Mouse (Mus musculus) right cerebral cortex, postnatal 25 days (tissue): Measurements from ENCODE around the gene Fam71a.
A peak's percentile ranks its signal among the peaks of the same experiment; 100 is the strongest.

ENCODE experiments used
- DNase-seq: peaks from one replicate; pipeline ENCODE4 v3.0.0; 2022

The Fam71a gene

DNA sequence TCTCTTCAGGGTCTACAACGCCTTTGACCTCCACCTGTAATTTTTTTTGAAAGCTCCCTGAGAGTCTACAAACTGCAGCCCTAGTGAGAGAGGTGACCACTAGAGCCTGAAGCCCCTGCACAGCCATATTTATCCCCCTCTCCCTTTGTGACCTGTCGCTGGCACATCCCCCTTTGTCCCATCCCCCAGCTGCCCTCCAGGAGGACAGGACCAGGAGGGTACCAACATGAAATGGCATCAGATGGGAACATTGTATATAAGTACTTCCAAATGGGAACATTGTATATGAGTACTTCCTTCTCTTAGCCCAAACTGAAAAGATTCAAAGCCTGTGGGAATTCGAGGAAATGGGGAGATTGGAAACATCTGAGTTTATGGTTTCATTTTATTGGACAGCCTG is at the start of gene Fam71a:
TSS of gene Fam71a (minus strand) at position 101 of the 400 bp plus-strand sequence.
- no peak for DNase-seq

DNA sequence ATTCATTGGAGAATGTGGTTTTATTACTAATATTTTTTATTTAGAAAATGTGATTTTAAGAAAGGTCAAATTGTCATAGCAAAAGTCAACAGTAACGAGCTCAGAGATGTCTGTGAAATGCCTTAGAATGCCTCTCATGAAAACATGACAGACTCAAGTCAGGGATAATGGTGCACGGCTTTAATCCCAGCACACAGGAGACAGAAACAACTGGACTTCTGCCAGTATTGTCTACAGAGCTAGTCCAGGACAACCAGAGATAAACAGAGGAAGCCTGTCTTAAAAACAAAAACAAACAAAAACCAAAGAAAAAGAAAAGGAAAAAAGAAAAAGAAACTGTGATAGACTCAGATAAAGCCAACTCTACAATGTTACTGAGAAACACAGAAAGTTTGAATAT is 46.5 kb upstream of the Fam71a start:
- DNase-seq: no peak

DNA sequence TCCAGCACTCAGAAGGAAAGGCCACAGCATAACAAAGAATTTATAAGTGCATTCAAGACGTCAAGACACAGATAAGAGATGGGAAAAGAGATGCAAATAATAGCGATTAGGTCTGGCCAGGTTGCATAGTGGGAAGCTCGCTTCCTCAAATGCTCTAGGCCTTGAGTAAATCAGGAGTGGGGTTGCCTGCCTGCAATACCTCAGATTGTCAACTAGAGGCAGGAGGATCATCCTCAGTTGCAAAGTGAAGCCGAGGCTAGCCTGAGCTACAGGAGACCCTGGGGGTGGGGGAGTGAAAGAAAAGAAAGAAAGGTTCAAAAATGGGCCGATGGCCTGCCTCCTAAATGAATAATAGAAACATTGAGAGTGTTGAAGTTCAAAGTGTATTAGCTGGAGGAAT is 41.2 kb upstream of the Fam71a start:
- DNase-seq: no peak

DNA sequence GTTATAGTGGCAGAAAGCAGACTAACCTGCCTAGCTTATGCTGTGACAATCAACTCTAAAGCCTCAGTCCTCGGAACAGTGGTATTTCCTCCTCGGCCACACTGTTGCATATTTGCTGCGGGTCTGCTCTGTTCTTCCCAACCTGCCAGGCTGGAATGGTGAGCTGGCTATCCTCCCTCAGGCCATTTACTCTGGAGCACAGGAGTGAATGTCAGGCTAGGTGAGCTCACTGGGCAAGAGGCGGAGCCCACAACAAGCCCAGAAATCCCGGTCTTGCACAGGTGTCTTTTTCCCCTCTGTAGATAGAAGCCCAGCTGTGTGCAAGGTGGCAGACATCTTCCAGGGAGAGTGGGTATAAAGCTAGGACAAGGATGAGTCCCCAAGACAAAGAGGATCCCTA is 40.3 kb upstream of the Fam71a start:
- DNase-seq: no peak

DNA sequence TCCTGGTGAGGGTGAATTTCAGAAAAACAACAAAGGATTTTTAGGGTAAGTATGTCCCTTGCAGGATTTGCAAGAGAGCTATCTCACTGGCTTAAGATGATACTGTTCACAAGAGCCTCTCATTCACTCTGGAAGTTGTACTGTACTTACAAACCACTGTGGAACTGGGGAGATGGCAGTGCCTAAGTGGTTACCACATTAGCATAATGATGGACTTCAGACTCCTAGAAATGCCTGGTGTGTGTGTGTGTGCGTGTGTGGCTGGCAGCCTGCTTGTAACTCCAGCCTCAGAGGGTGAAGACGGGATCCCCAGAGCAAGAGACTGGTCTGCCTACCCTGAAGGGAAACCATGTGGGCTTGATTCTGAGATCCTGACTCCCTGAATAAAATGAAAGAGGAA is 38.9 kb upstream of the Fam71a start:
- DNase-seq: no peak

DNA sequence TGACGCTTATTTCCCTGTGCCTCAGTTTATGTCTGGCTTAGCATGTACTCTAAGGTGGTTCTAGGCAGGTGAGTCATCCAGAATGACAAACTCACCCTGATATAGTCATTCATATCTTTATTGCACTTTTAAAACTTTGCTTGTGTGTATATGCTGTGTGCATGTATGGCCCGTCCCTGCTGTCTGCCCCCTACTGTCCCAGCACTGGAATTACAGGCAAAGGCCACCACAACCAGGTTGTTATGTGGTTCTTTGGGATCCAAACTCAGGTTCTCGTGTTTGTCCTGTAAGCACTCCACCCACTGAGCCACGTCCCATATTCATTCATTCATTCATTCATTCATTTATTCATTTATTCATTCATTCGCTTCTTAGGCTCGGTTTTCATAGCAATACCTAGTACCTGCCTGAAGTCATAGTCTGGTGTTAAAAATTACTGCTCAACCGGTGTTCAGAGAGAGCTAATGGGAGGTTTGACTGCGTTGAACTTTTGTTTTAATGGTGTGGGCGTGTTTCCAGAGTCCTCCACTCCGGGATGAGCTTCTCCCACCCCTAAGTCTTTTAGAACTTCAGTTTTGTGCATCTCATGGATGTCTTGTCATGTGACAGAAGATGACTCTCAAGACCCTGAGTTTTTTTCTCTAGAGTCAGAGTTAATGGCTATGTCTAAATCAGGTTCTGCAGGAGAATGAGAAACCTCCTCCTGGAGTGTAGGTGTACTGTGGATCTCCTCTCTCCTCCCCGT is 37.8 kb upstream of the Fam71a start:
- DNase-seq: no peak

DNA sequence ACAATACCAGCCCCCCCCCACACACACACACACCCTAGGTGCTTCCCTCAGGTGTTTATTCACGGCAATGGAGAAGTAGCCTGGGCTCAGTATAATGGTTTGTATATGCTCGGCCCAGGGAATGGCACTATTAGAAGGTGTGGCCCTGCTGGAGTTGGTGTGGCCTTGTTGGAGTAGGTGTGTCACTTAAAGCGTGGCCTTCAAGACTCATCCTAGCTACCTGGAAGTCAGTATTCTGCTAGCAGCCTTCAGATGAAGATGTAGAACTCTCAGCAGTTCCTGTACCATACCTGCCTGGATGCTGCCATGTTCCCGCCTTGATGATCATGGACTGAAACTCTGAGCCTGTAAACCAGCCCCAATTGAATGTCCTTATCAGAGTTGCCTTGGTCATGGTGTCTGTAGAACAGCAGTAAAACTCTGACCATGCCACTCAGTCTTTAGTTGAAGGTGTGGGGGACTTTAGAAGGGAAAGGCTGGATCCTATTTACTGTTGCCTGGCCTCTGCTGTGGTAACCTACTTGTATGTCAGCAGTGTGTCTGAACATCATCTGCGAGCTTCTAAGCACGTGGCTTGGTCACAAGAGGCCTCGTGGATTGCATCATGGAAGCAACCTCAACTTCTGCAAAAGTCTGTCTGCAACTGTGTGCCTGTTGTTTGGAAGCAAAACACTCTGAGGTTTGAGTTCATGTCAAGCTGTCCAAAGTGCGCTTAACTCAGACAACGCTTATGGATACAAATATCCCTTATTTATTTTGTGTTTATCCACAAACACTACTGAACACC is 36.4 kb upstream of the Fam71a start:
- no peak for DNase-seq

DNA sequence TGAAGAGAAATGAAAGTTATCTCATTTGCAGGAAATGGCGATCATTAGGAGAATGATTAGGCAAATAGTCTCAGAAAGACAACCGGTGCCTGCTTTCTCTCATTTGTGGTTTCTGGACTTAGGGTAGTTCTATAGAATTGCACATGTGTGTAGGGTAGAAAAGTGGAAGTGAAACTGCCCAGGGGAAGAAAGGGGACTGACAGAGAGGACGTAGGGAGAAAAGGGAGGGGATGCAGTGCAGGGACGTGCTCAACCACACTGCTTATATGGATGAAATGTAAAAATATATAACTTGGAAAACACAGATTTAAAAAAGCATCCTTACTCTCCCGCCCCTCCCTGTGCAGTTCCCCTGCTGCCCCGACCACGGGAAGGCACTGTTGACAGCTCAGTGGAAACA is 33.3 kb upstream of the Fam71a start:
- no peak for DNase-seq

DNA sequence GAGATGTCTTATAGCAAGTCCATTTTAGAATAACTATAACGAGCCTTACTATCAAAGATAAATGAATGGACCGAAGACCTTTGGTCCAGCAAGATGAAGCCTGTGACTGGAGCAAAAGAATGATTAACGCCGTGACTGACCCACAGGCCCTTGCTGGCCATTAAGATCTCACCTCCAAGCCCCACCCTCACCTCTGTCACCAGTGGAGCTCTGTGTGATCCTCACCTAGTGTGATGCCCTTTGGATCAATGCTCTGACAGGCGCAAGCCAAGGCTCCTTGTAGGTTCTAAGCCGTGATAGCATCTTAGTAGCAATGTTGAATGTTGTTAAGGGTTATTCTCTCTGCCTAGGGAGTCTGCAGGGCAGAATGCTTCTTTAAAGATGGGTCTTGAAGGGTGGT is 31.4 kb upstream of the Fam71a start:
- DNase-seq: no peak

DNA sequence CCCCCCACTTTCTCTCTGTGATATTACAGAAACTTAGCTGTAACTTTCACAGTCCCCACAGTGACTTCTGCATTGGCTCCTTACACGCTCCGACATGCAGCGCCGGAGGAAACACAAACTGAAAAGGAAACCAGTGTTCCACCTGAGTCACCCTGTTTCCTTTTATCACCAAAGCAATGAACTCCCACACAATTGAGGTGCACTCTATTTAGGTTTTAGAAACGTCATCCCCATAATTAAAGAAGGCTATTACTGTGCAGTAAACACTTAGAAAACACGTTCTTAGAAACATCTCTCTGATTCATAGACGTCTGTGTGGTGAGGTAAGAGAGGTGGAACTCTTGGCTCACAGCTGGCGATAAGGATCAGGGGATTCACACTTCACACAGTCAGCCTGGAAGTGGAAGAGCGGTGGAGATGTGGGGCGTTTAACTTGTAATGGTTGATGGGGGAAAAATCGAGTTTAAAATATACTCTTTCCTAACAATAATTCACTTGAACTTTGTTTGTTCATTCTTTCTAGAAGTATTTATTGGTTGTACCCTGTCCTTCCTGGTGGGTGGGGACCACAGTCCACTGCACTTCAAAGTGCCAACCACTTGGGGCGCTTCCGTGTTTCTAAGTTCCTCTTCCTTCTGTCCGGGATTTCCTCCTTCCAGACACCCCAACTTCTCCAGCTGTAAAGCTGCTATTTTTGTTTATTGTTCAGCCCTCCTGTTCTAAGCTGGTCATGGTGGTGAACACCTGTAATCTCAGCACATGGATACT is 29.2 kb upstream of the Fam71a start:
- no peak for DNase-seq

DNA sequence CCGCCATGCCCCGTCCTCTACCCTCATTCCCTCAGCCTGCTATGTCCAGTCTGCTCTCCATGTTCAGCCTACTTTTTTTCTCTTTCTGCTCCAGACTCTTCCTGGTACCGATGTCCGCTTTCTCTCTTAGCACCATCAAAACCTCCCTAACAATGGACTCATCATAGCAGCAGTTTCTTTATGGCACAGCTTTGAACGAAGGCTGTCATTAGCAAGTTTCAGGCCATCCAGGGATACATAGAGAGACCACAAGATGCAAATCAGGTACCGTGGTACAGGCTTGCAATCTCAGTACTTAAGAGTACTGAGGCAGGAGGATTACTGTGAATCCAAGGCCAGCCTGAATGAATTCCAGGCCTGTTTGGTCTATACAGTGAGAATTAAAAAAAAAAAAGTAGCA is 28.1 kb upstream of the Fam71a start:
- no peak for DNase-seq

DNA sequence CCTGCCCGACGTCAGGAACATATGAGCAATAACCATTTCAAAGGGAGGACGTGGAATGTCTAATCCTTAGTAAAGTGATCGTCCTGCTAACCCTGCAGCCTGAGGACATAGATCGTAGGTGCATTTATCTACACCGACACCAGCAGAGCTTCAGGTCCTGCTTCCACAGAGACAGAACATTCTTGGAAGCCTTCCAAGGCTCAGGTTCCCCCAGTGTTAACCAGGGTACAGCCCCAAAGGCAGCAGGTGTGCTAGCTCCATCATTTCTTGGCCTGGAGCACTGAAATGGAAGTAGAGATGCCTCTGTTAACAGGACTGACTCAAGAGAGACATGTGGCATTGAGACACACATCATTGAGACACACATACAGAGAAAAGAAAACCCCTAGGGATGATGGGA is 27.6 kb upstream of the Fam71a start:
- no peak for DNase-seq

DNA sequence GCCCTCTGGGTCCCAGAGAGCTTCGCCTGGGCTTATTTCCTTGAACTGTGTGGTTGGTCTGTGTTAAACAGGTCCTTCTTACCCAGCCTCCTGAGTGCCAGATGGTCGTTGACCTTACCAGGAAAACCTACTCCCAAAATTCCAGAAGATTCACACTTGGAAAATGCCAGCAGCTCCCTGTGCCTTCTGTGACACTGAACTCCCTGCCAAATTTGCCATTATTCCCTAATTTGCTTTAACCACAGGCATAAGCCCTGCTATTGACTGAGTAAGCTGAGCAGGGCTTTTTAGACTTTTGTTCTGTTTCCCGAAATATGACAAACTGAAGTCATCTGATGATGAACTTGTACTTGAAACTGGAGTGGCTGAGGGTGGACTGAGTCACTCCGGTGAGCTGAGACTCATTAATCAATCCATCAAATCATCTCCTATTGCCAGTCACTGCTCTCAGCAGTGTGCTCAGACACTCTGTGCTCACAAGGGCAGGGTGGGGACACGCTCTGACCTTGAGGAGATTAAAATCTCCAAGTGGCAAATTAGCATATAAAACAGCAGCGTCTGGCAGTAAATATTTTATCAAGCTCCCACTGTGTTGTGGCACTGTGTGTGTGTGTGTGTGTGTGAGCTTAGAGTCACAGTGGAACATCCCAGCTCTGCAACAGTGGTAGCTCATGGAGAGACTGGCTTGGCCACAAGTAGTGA is 25.2 kb upstream of the Fam71a start:
- DNase-seq: no peak

DNA sequence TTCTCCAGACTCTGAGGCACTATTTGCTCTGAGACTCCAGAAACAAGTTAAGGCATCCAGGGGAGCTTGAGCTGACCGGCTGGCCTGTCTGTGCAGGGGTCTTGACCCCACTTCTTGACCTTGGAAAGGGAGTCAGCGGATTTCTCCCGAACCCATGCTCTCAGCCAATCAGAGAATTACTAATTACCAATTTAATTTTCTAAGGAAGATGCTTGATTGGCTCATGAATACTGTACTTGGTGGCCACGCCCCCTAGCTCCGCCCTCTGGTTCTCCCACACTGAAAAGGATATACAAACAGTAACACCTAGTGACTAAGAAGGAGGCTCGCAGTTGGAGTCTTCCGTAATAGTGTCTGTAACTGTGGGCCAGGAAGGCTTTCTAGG is 21.8 kb upstream of the Fam71a start:
- no peak for DNase-seq

DNA sequence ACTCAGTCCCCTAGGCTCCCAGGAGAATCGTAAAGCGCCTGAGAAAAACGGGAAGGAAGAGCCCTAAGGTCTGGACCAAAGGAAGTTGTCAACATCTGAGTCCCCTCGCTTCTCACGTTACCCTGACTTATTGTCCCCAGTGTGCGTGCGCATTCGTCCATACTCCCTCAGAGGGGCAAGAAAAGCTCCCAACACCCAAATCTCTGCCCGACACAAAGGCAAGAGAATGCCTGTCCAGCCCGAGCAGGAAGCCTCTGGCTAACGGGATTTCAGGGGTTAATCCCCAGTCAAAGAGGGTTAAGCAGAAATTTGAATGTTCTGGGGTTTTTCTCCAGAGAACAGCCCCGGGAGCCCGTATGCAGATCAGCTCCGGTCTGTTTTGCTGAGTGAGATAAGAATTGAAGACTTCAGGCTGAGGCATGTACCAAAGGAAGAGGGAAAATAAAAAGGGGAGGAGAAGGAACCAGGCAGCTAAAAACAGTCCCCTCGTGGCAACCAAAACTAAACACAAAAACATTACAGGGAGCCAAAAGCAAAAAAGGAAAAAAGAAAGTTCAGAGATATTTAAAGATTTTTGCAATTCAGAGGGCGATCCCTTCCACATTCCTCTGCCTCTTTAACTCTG is 21.3 kb upstream of the Fam71a start:
- no peak for DNase-seq

DNA sequence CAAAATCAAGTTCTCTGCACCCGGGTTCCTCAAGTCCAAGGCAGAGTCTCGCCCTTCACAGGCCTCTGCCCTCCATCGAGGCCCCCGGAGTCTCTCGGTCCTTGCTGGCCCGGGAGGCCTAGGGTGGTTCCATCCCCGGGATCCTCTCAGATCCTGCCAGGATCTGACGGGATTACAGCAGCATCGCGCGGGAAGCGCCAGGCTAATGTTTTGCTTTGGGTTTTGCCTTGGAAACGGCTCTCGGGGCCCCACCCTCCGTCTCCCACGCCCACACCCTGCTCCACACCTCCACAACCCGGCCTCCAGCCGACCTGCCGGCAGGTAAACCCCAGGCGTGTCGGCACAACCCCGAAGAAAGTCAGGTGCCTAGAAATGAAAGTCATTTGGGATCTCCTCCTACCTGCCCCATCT is 20.2 kb upstream of the Fam71a start:
- no peak for DNase-seq

DNA sequence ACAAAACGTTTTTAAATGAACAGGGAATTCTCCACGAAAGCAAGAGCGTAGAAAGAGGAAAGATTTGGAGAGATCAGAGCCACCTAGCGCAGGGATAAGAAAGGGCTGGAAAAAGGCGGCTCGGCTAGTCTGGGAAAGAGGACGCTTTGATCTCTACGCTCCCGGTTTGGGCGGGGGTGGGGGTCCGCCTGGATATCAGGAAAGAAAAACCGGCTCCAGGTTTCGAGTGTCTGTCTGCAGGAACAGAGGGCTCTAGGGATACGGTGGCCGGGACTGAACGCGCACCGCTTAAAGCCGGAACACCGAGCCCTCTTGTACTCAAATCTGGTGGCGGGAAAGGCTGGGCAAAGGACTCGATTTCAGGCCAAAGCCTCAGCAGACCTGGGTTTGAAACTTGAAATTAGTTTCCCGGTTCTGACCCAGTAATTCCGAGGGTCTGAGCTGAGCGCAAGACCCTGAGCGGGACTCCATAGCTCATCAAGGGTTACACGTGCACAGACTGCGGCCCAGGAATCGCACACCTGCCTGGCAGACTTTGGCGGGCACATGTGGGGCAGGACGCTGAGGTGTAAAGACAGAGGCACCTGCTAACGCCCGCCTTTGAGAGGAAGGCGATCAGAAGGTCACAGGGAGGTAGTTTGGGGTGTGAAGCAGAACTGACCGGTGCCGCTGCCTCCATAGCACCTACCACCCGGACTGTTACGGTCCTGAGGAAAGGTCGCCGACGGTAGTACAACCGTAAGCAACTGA is 19.6 kb upstream of the Fam71a start:
- no peak for DNase-seq

DNA sequence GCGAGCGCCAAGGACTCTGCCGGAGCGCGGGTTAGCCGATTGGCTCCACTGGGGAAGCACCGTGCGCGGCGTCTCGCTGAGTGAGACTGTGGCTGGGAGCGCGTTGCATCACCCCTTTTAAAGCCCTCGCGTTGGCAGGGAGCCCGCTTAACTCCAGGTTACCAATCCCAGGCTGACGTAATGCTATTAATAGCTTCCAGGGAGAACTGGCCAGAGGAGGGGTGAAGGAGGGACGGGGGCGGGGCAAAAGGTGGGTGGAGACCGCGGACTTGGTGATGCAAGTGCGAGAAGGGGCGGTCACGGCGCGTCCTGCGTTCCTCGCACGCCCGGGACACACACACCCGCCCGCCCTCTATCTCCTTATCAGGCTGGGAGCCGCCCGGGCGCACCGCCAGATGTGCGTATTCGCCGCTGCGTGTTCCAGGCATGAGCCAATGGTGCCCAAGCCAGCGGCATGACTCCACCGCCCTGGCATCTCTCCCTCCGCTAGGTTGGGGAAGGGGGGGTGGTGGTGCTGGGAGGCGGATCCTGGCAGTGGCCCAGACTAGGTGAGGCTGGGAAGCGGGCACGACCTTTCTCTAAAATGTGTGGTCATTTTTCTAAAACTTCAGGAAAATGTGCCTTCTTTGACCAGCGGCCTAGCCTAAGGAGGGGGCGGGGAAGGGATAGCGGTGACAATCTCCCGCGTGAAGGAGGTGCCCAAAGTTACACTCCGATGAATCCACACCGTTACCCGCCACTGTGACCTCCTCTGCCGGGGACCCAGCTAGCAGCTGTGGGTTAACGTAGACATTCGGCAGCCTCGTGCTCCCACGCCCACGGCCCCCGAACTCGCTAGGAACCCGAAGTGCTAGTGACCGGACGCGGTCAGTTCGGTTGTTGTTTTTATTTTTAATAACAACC is 18.8 kb upstream of the Fam71a start:
- DNase-seq: peak; percentile 79

DNA sequence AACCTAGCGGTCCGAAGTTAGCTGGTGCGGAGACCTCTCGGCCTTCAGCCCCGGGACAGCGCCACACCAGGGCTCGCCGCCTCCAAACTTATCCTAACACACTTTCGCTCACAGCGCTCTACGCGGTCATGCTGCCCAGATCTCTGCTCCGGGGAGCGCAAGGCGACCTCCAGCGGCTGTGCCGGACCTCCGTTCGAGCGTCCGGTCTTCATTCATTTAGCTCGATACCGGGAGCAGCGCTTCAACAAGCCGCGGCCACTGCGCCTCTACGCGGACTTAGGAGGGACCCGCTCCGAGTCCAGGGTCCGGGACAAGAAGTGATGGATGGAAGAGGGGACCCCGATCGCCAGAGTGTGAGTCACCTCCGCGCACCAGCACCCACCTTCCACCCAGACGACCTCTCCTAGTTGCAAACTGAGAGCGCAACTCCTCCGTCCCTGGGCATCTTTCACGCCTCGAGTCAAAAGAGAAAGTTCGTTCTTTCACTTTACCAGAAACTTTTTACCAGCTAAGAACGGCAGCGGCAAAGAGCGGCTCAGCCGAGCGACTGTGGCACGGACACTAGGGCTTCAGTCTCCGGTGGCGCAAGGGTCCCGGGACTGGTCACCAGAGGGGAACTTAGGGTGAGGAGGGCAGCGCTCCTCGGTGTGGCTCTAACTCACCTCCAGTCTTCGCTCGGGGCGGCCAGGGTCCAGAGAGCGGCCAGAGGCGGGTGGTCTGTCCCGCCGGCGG is 18.0 kb upstream of the Fam71a start:
- DNase-seq: peak; percentile 22
